Mouse (Mus musculus) spleen, adult 2 months (tissue): ENCODE data around the gene Usp37.

Experiments used
- CTCF ChIP-seq: fragments of 200-500 bp; IDR thresholded peaks from 2 replicates; pipeline ENCODE4 v1.5.1; 2011; ENCODE audit warnings: mild to moderate bottlenecking, inconsistent platforms; ENCODE audit not compliant: insufficient read depth, insufficient read length, insufficient replicate concordance; ENCODE audit errors: extremely low read depth
- POLR2A ChIP-seq: fragments of 200-500 bp; IDR thresholded peaks from 2 replicates; pipeline ENCODE4 v1.6.1; 2011; ENCODE audit warnings: low read depth, low read length, inconsistent platforms

DNA sequence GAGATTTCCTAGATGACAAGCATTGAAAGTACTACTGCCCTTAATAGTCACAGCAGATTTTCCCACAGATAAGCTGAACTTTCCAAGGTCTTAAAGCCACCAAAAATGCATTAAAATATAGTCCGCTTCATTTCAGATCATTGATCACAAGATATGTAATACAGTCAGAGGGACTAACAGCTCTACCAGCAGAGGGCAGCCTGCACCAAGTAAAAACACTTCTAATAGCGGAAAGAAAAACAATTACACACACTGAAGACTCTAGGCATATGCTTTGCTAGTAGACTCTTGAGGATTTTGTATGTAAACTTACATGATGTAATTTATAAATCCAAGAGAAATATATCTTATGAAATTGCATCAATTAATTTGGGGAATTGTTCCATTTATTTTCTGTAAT, 83.8 kb downstream of the Usp37 start:
- TF ChIP-seq POLR2A (no peak), CTCF (no peak)
